Mouse (Mus musculus): ENCODE results near the gene Recql5.

GRCm38 (mm10) chr11:115975544-115975943 is 42.3 kb upstream of the Recql5 start:
- TF ChIP-seq POLR2A (IDR thresholded peaks at IDR 0.05; ENCODE audit: borderline replicate concordance, extremely low read depth, low read depth, low read length) (no peak), CTCF (IDR thresholded peaks at IDR 0.05; ENCODE audit: insufficient read depth, low read length) (no peak)
